Mouse (Mus musculus): ENCODE data around the gene Chst8. TPM values are rescaled to one million over a fixed set of nuclear protein-coding genes. Genes with fewer than 3 reads are reported as not detected.
A peak's percentile ranks its signal among the peaks of the same experiment; 100 is the strongest.

The Chst8 gene
- total RNA-seq, 2 experiments from 2014 or later = 0.13 to 0.66 TPM

DNA sequence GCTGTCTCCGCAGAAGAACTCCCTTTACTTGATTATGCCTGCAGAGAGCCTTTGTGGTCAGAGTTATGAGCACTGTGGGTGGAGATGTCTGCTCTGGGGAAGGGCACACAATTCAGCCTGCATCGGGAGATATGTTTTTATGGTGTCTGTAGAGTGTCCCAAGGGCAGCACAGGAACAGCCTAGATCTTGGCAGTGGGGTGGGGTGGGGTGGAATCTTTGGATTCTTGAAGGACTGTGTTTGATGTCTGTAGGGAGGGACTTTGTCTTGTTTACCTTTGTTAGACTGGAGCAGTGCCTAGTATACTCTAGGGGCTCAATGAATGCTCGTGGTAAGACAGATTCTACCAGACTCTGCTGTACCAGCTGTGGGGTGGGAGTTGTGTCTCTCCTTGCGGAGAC lies 127.3 kb downstream of the Chst8 start:
- intact Hi-C loops (cut with DNase I; ENCODE audit: low total_unique reads) = no loop called here
- no peak for DNase-seq

DNA sequence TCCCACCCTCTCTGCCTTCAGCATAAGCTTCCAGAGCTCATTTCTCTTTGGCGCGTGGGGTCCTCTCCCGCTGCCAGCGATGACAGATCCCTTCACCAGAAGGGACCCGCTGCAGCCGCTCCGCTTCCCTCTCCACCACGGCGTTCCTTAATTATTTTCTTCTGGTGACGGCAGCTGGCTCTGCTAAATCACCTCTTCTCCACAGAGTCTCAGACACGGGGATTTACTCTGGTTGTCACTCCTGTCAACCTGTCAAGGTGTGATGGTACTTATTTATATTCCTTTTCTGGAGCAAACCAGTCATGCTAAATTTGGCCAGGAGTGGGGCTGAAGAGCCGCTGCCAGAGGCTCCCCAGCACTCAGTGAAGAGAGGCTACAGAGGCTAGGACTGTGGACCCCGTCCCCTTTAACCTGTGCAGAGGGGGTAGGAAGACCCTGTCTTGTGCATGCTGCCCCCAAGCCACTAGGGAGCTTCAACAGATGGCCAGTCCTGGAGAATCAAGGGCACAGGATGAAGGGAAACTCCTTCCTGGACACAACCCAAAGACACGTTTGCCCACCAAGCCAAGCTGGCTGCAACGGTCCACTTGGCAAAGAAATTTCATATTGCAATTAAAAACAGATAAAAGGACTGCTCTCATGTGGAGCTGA lies 131.6 kb downstream of the Chst8 start:
- no peak for DNase-seq
- intact Hi-C loops (cut with DNase I; ENCODE audit: low total_unique reads) = no loop called here

DNA sequence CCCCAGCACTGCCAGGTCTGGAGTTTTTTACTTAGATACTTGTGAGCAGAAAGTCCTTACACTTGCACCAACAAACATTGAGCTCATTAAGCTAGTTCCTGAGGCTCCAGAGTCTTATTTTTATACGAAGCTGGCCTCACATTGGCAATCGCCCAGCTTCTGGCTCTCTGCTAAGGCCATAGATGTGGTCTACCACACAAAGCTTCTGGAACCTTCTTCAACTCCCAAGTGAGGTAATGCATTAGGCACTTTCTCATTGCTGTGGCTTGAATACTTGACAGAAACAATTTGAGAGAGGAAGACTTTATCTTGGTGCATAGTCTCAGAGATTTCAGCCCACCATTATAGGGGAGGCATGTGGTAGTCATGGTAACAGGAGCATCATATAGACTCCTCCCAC lies 132.6 kb downstream of the Chst8 start:
- intact Hi-C loops (cut with DNase I; ENCODE audit: low total_unique reads) = loop anchor here (5.0 to 10.0 kb wide), 2 partner anchors 345 to 492 kb away; no protein-coding TSS in a partner anchor
- DNase-seq = no peak

DNA sequence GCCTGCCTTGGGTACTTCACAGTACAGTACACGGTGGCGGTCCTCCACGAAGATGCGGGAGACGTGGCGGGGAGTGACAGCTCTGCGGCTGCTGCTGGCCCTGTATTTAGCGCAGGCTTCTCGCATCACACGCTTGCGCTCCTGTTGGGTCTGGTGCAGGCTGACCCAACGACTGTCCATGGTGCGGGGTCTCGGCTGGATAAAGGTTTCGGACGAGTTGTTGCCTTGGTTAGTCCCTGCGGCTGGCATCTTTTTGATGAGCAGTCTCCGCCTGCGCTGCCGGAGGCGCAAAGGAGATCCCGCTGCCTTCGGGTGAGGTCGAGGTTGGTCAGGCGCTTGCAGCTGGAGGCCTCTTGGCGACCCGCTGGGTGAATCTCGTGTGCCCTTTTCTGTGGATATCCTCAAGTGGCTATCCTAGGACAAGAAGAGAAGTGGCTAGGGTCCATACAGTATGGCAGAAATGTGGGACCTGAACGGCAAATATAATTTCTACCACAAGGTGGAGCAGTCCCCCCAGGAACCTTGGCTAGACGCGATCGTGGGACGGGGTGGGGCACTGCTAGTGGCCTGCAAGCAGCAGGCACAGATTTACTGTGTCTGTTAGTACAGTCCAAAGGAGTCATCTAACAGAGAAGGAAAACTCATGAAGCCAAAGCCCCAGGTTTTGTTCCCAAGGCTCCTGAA lies 136.5 kb downstream of the Chst8 start:
- intact Hi-C loops (cut with DNase I; ENCODE audit: low total_unique reads) = loop anchor here (2.0 to 10.0 kb wide), 3 partner anchors 43 to 496 kb away; no protein-coding TSS in a partner anchor
- DNase-seq = peak; percentile 79

DNA sequence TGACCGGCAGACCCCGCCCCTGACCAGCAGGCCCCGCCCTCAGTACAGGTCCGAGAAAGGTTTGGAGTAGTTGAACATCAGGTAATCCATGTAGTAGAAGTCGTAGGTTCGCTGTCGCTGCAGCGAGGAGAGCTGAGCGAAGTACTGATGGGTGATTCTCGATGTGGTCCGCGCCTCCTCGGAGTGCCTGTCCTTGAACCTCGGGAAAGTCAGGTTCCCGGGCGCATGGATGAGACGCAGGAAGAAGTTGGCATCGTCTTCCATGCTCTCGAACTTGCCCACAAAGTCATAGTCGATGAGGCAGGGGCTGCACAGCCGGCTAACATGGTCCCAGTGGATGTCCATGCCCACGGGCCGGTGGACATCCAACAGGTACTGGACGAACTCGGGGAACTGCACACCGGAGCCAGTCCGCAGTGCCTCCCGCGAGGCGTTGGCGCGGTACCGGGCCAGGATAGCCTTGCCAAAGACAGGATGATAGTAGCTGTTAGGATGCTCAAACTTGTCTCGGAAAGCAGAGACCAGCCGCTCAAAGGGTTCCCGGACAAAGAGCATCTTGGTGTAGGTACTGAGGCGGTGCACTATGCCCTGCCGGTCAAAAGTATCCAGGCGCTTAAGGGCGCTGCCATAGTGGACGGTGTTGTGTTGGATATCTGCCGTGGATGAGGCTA lies 137.3 kb downstream of the Chst8 start:
- intact Hi-C loops (cut with DNase I; ENCODE audit: low total_unique reads) = loop anchor here (5.0 to 10.0 kb wide), 2 partner anchors 350 to 497 kb away; no protein-coding TSS in a partner anchor
- DNase-seq = no peak

DNA sequence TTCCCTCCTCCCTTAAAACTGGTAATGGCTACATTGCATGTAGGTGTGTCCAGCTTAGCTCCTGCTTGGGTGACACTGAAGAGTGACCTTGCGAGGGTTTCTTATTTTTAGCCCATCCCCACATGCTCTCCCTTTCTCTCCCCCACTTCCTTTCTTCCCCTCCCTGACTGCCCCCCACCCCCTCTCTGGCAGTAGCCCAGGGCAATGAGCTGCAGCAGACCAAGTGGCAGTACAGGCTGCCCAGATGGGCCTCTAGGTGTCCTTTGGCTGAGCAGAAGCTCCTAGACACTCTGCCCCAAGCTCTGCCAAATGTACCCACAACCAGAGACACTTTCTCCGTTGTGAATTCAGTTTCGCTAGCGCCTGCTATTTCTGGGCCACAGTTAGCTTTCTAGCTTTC lies 139.6 kb downstream of the Chst8 start:
- DNase-seq = no peak
- intact Hi-C loops (cut with DNase I; ENCODE audit: low total_unique reads) = loop anchor here (2.0 to 10.0 kb wide), 3 partner anchors 61 to 352 kb away; no protein-coding TSS in a partner anchor

DNA sequence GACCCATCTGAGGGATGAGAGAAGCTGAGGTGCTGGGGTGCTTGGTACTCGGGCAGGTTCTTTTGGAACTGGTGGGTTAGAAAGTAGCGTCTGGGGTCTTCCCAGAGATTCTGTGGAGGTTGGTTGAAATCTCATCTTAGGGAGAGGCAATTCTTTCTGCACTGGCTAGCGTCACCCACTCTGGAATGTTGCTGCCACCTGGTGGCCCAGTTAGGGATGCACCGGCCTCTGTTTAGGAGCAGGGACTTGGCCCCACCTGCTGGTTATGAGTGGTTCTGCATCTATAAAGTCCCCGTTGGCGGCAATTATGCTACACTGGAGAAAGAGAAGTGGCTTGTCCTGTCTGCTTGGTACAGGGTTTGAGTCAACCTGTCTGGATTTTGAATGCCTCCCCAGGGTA lies 140.6 kb downstream of the Chst8 start:
- intact Hi-C loops (cut with DNase I; ENCODE audit: low total_unique reads) = loop anchor here (2.0 to 10.0 kb wide), 3 partner anchors 60 to 353 kb away; no protein-coding TSS in a partner anchor
- peak; percentile 86 for DNase-seq

DNA sequence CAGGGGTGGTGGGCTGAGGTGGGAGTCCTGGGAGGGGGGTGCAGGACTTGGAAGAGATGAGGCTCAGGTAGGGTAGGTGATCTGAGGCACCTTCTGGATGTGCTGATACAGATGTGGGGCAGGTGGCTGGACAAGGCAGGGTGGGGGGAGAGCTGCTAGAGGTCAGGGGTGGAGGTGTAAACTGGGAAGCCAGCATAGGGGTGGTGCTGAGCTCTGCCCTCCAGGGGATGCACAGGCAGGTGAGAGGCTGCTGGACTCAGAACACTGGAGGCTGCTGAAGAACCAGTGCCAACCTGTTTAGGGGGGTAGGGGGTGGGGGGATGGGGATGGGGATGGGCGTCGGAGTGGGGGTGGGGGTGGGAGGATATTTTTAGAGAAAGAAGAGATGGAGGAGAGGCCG lies 141.7 kb downstream of the Chst8 start:
- DNase-seq = no peak
- intact Hi-C loops (cut with DNase I; ENCODE audit: low total_unique reads) = loop anchor here (5.0 to 10.0 kb wide), 2 partner anchors 58 to 354 kb away; no protein-coding TSS in a partner anchor

DNA sequence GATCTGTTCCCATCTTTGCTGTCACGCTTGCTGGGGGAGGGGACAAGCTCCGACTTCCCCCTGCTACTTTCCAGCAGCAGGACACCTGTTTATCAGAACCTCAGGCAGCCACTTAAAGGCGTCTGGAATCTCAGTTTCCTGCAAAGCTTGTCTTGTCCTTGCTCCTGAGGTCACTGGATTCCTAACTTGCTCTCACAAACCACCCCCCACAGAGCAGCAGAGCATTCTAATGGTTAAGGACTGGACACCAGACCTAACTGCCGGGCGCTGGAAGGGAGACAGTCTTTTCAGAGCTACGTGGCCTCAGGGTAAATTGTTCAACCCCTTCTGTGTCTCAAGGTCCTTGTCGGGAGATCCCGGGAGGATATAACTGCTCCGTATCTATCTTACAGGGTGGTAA lies 143.2 kb downstream of the Chst8 start:
- DNase-seq = no peak
- intact Hi-C loops (cut with DNase I; ENCODE audit: low total_unique reads) = loop anchor here (5.0 kb wide), 1 partner anchor 172 kb away; no protein-coding TSS in a partner anchor

DNA sequence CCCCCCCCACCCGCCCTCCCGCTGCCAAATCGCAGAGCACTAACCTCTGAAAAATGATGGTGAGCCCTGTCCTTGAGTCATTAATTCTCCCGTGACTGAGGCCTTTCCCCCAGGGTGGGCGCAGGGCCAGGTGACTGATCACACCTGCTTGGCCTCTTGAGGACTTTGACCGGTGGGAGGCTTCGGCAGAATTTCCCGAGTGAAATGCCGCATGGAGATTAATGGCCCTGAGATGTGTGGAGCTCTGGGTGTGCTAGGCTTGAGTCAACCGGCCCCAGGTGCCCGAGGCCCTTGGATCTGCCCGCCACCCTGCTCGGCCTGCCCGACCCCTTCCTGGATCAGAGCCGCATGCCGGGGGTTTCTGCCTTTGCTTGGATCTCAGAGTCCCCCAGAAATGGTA lies 144.6 kb downstream of the Chst8 start:
- intact Hi-C loops (cut with DNase I; ENCODE audit: low total_unique reads) = loop anchor here (5.0 kb wide), 1 partner anchor 171 kb away; no protein-coding TSS in a partner anchor
- DNase-seq = no peak

DNA sequence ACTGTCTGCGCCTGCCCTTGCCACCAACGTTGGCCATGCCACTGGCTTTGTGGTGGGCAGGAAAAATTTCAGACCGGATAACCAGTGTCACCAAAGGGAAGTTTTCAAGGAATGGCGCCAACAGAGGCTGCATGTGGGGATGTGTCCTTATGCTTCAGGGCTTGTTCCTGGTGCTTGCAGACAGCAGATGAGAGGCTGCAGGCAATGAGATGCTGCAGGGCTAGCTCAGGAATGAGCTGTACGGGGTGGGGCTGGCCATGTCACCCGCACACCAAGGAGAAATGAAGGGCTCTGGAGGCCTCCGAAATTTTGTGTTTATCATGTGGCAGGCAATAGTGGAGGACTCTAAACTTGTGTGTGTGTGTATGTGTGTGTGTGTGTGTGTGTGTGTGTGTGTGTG lies 149.4 kb downstream of the Chst8 start:
- DNase-seq = no peak
- intact Hi-C loops (cut with DNase I; ENCODE audit: low total_unique reads) = no loop called here

DNA sequence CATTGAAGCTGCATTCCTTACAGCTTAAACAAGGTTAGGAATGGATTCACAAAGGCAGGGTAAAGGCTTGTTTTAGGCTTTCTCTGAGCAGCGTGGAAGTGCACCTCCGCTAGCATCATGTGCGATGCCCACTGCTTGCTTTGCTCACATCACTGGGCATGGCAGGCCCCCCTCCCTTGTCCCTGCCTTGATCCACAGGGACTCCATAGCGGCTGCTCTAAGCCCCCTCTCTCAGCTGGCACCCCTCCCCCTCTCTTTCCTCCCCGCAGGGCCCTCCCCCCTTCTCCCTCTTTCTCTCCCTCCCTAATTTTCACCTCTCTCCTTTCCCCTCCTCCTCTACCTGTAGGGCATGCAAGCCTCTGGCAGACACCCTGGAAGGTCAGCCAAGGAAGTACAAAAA lies 150.3 kb downstream of the Chst8 start:
- intact Hi-C loops (cut with DNase I; ENCODE audit: low total_unique reads) = no loop called here

DNA sequence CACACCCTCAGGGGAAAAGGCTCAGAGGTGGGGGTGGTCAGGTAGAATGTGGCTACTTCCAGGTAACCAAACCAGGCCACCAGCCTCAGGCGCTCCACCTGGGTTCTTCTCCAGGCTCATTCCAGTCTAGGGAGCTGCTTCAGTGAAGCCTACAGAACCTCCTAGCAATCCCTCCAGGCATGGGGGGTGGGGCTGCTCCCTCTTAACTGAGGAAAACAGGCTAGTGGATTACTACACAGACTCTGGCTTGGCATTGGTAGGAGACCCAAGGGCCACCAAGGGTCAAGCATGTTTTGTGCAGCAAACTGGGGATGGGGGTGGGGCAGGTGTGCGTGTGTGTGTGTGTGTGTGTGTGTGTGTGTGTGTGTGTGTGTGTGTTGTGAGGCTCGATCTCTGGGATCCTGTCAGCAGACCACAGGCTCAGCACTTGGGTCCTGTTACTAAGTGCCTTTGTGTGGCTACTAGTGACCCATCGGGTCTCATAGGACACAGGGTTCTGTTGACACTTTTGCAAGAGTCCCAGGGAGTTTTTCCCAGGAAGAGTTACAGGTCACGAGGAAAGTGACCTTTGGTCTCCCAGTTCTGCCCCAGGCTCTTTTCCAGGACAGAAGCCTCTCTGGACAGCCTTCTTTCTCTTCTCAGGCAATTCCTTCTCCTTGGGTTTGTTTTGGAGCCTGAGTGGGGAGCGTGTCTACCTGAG lies 153.0 kb downstream of the Chst8 start:
- no peak for DNase-seq
- intact Hi-C loops (cut with DNase I; ENCODE audit: low total_unique reads) = no loop called here

More for the DNA sequence above, 150.3 kb downstream of the Chst8 start:
- DNase-seq = no peak

DNA sequence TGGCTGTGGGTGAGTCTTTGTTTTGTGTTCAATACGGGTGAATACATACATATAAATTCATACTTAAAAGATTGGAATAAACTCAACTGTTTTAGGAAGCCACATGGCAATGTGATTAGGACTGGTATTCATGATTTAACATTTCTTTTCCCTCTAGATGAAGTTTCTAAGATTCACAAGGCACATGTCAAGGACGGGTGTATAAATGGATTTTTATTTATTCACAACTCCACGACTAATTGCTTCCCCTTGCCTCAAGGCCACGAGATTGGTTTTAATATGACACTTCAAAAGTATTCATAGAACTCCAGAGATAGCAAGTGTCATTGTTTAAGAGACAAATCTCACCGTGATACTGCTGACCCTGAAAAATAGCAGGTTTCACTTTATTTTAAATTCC lies 155.9 kb downstream of the Chst8 start, which contains the start of gene Kctd15:
Gene Kctd15 (minus strand): TSS at position 101 of the 400 bp plus-strand sequence.
- DNase-seq = no peak
- intact Hi-C loops (cut with DNase I; ENCODE audit: low total_unique reads) = no loop called here

DNA sequence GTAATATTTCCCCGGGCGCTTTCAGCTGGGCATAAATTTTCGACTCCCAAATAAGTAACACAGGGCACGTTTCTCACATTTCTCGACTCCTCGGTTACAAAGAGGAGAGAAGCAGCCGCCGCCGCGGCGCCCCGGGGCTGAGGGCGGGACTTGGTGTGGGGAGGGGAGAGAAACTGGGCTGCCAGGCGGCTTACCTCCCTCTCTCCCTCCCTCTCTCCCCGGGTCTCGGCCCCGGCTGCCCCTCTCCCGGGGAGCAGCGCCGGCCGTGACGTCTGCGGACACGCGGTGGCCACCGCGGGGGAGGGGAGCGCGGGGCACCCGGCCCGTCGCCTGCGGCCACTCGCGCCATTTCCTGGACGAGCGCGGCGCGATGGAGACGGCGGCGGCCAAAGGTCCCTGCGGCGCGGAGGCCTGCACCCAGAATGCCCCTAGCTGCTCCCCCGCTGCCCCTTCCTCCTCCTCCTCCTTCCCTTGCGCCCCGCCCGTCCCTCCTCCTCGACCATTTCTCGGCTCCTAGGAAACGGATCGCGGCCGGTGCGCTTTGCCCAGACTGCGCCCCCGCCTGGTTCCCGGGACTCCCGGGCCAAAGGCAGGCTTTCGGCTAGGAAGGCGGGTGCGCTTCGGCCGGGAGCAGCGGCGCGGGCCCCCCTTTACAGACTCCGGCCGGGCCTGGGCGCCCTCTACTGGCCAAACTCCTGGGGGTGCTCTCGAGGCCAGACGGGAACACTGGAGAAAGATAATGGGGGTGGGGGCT lies 157.2 kb downstream of the Chst8 start:
- intact Hi-C loops (cut with DNase I; ENCODE audit: low total_unique reads) = no loop called here
- DNase-seq = peak; percentile 94

DNA sequence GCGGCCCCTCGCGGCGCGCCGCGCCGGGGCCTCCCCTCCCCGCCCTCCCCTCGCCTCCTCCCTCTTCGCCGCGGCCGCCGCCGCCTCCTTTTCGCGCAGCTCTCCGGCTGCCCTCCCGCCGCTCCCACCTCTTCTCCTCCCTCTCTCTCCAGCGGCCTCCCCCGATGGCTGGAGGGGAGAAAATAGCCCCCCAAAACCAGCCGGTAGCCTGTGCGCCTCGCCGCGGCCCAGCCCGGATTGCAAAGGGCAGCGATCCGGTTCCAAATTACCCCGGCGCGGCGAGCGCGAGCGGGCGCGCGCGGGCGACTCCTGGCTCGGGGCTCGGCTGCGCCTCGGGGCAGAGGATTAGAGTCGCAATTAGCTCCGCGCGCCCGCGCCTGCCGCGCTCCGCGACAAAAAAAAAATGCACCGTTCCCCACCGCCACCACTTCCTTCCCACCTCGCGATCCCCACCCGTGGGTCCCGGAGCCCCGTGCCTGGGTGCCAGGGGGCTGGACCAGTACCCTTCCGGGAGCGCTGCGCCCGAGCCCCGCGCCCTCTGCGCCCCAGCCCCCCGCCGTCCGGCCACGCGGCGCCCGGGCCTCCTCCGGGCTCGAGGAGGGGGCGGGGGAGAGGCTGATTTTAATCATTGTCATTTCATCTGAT lies 157.9 kb downstream of the Chst8 start:
- peak; percentile 70 for DNase-seq

DNA sequence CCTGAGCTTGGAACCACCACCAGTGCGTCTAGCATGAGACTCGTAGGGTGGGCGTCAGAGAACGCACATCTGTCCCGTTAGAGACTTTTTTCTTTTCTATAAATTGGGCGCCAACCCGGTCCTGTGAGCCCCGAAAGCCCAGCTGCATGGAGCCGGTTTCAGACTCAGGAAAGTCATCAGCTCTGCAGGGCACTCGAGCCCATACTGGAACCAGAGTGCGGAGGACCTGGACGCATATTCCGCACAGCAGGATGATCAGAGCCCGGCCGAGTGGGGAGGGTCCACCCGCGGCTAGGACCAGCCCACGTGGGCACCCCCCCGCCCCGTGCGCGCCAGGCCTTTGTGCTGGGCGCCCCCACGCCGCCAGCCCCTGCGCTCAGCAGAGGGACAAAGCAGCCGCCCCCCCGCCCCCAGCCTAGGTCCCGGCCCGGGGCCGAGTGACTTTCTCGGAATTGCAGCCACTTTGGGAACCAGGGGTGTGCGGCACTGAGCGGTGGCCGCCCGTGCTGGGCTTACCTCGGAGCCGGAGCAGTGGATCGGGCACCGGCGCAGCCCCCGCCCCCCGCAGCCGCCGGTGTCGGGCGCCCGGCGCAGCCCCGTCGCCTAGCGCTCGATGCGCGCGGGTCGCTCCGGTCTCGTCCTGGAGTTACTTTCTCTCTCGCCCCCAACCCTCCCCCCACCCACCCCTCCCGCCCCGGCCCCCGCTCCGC lies 158.6 kb downstream of the Chst8 start:
- intact Hi-C loops (cut with DNase I; ENCODE audit: low total_unique reads) = no loop called here
- peak; percentile 47 for DNase-seq

More for the DNA sequence above, 157.9 kb downstream of the Chst8 start:
- intact Hi-C loops (cut with DNase I; ENCODE audit: low total_unique reads) = no loop called here
